8 mouse cellular contexts compared by ENCODE assay signal in the genomic region with DNA sequence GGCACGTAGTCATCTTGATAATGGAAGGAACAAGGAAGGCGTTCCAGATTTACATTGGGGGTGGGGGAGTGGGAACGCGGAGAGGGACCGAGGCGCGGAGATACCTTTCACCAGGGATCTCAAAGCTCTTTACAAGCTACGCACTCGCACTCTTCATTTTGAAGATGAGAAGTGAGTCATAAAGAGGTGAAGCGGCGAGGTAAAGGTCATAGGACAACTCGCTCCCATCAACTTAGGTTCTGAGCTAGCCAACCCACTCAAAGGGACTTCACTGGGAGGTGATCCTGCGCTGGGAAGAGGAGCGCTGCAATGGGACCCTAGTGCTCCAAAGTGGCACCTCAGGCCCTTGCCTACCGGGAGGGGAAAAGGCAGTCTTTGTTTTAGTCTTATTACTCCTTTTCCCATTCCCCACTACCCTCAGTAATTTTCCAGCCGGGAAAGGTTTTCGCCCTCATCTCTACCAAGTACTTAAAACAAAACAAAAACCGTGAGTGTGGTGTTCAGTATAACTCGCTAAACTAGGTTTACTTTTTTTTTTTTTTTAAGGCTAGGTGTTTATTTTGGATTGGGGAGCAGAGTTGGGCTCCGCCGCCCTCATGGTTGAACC. TPM values are rescaled to one million over a fixed set of nuclear protein-coding genes. Genes with fewer than 3 reads are reported as not detected.
A peak's percentile ranks its signal among the peaks of the same experiment; 100 is the strongest.
DNase-seq lines count a peak whose midpoint lies in the region; ATAC-seq lines count a peak whose summit lies in the region.

No protein-coding gene starts in this region.

- H3K9me3 ChIP-seq in lung, embryonic 15.5 days, result no peaks in the 10 kb centered on the region
- H3K9me3 ChIP-seq in embryonic facial prominence, embryonic 15.5 days (replicated peaks), result no peaks in the 10 kb centered on the region
- H3K9me3 ChIP-seq in hindbrain, embryonic 16.5 days (ENCODE audit: control insufficient read depth, low read length), result no peaks in the 10 kb centered on the region
- H3K9me3 ChIP-seq in midbrain, embryonic 15.5 days, result no peaks in the 10 kb centered on the region

- no peak for DNase-seq in lung, postnatal 4 days
- no peak for DNase-seq in urinary bladder, adult 2 months (ENCODE audit: low spot score)
- DNase-seq in cerebellum, adult 18-20 months, result no peak
- no peak for DNase-seq in thymus, postnatal 4 days

- H3K4me2 ChIP-seq in lung, embryonic 15.5 days, result peak overlapping the region; percentile 90
- H3K4me2 ChIP-seq in embryonic facial prominence, embryonic 15.5 days (replicated peaks), result peak overlapping the region; percentile 90
- H3K4me2 ChIP-seq in hindbrain, embryonic 16.5 days (ENCODE audit: low read length), result peak overlapping the region; percentile 97
- peak overlapping the region; percentile 95 for H3K4me2 ChIP-seq in midbrain, embryonic 15.5 days

- peak overlapping the region; percentile 62 for H3K9ac ChIP-seq in lung, embryonic 15.5 days
- peak overlapping the region; percentile 63 for H3K9ac ChIP-seq in embryonic facial prominence, embryonic 15.5 days
- peak overlapping the region; percentile 84 for H3K9ac ChIP-seq in hindbrain, embryonic 16.5 days (ENCODE audit: low read depth, low read length)
- H3K9ac ChIP-seq in midbrain, embryonic 15.5 days, result peak overlapping the region; percentile 69

- no peaks in the 10 kb centered on the region for H3K36me3 ChIP-seq in lung, embryonic 15.5 days
- H3K36me3 ChIP-seq in embryonic facial prominence, embryonic 15.5 days, result no peaks in the 10 kb centered on the region
- no peaks in the 10 kb centered on the region for H3K36me3 ChIP-seq in hindbrain, embryonic 16.5 days (ENCODE audit: control insufficient read depth, insufficient read depth, low read length)
- no peaks in the 10 kb centered on the region for H3K36me3 ChIP-seq in midbrain, embryonic 15.5 days (replicated peaks)

- peak; percentile 0; the same call in 1 of the 2 replicates for ATAC-seq in lung, embryonic 15.5 days (ENCODE audit: borderline replicate concordance, extremely low read depth, low FRiP score, low TSS enrichment)
- no peak for ATAC-seq in embryonic facial prominence, embryonic 15.5 days (ENCODE audit: insufficient number of reproducible peaks, low FRiP score, low TSS enrichment, low read depth)
- peak; percentile 1; the same call in 1 of the 2 replicates for ATAC-seq in hindbrain, embryonic 16.5 days
- peak; percentile 5 for ATAC-seq in midbrain, embryonic 15.5 days (replicated peaks)

- peaks cover 34% of the 10 kb centered on the region for H3K4me1 ChIP-seq in lung, embryonic 15.5 days
- H3K4me1 ChIP-seq in embryonic facial prominence, embryonic 15.5 days, result peaks cover 27% of the 10 kb centered on the region
- peaks cover 21% of the 10 kb centered on the region for H3K4me1 ChIP-seq in hindbrain, embryonic 16.5 days (ENCODE audit: control insufficient read depth, insufficient read depth, low read depth, low read length)
- H3K4me1 ChIP-seq in midbrain, embryonic 15.5 days, result peaks cover 31% of the 10 kb centered on the region

- peaks cover 23% of the 10 kb centered on the region for H3K27me3 ChIP-seq in lung, embryonic 15.5 days
- H3K27me3 ChIP-seq in embryonic facial prominence, embryonic 15.5 days, result no peaks in the 10 kb centered on the region
- H3K27me3 ChIP-seq in hindbrain, embryonic 16.5 days (replicated peaks; ENCODE audit: control insufficient read depth, insufficient read depth, low read length), result peaks cover 13% of the 10 kb centered on the region
- H3K27me3 ChIP-seq in midbrain, embryonic 15.5 days (replicated peaks), result peaks cover 25% of the 10 kb centered on the region

- peak overlapping the region; percentile 69 for H3K4me3 ChIP-seq in lung, embryonic 15.5 days
- H3K4me3 ChIP-seq in embryonic facial prominence, embryonic 15.5 days (replicated peaks), result peak overlapping the region; percentile 55
- peak overlapping the region; percentile 66 for H3K4me3 ChIP-seq in hindbrain, embryonic 16.5 days (ENCODE audit: low read length)
- H3K4me3 ChIP-seq in midbrain, embryonic 15.5 days, result peak overlapping the region; percentile 59

- 0% methylated on average over 21 of the region's 21 CpGs for WGBS in lung, embryonic 15.5 days
- WGBS in embryonic facial prominence, embryonic 15.5 days, result 0% methylated on average over 21 of the region's 21 CpGs
- under 1% methylated on average over 21 of the region's 21 CpGs for WGBS in hindbrain, embryonic 16.5 days
- under 1% methylated on average over 21 of the region's 21 CpGs for WGBS in midbrain, embryonic 15.5 days

- H3K27ac ChIP-seq in lung, embryonic 15.5 days, result peak overlapping the region; percentile 98
- H3K27ac ChIP-seq in embryonic facial prominence, embryonic 15.5 days (replicated peaks), result peak overlapping the region; percentile 96
- peak overlapping the region; percentile 89 for H3K27ac ChIP-seq in hindbrain, embryonic 16.5 days (ENCODE audit: low read depth, low read length)
- H3K27ac ChIP-seq in midbrain, embryonic 15.5 days, result peak overlapping the region; percentile 82

RNA-seq across cellular contexts. Expression of gene Klf4, which starts 1.0 kb away (rescaled TPM):
- polyA plus RNA-seq in lung, embryonic 15.5 days (2015; fragmentation: Nextera tagmentation; extraction: Ambion mirVana), result 6.4 and 7.2 TPM in 2 replicates
- 43.0 and 45.2 TPM in 2 replicates for polyA plus RNA-seq in embryonic facial prominence, embryonic 15.5 days (2015; fragmentation: Nextera tagmentation; extraction: Ambion mirVana)
- polyA plus RNA-seq in hindbrain, embryonic 16.5 days (2015; fragmentation: Nextera tagmentation; extraction: Ambion mirVana), result 2.7 and 3.4 TPM in 2 replicates
- polyA plus RNA-seq in midbrain, embryonic 15.5 days (2015; fragmentation: Nextera tagmentation; extraction: Ambion mirVana), result 2.6 and 3.0 TPM in 2 replicates
- polyA plus RNA-seq in urinary bladder, adult 2 months (2012; rRNA removed), result 51.6 and 59.8 TPM in 2 replicates
